Mouse (Mus musculus) small intestine, adult 2 months (tissue): ENCODE measurements around the gene Ahsa1. TPM values are rescaled to one million over a fixed set of nuclear protein-coding genes. Genes with fewer than 3 reads are reported as not detected.
"Not testable (repeated sequence)": the region's sequence is repeated elsewhere in the genome, so short reads cannot be mapped to it uniquely, and the experiment has no call there.

Source experiments
- H3K27ac ChIP-seq: fragments of 200-500 bp; 2 replicates; pipeline ENCODE4 v1.5.1; 2012; ENCODE audit warnings: low read depth, low read length, control low read depth, inconsistent platforms; ENCODE audit not compliant: insufficient read depth
- H3K27me3 ChIP-seq: fragments of 200-500 bp; 2 replicates; pipeline ENCODE4 v1.6.1; 2012; ENCODE audit warnings: mild to moderate bottlenecking, moderate library complexity, low read length, inconsistent platforms; ENCODE audit not compliant: control insufficient read depth, insufficient read depth
- H3K36me3 ChIP-seq: fragments of 200-500 bp; 2 replicates; pipeline ENCODE4 v1.6.1; 2012; ENCODE audit warnings: mild to moderate bottlenecking, low read length, control low read depth, inconsistent platforms; ENCODE audit not compliant: control insufficient read depth, insufficient read depth
- H3K4me1 ChIP-seq: fragments of 200-500 bp; 2 replicates; pipeline ENCODE4 v1.6.1; 2012; ENCODE audit warnings: low read length, inconsistent platforms, mixed read lengths; ENCODE audit not compliant: control insufficient read depth, insufficient read depth, insufficient read length
- H3K4me3 ChIP-seq: fragments of 200-500 bp; 2 replicates; pipeline ENCODE4 v1.5.1; 2012; ENCODE audit warnings: low read depth, mild to moderate bottlenecking, control low read depth, inconsistent platforms, low read length, moderate library complexity
- CTCF ChIP-seq: fragments of 200-500 bp; IDR thresholded peaks from 2 replicates; pipeline ENCODE4 v1.5.1; 2012; ENCODE audit warnings: low read depth, mild to moderate bottlenecking, control low read depth, inconsistent platforms, low read length, moderate library complexity, mixed read lengths; ENCODE audit not compliant: insufficient replicate concordance, insufficient read length; ENCODE audit errors: extremely low read depth
- POLR2A ChIP-seq: fragments of 200-500 bp; IDR thresholded peaks from 2 replicates; pipeline ENCODE4 v1.6.1; 2012; ENCODE audit warnings: low read depth, mild to moderate bottlenecking, control low read depth, inconsistent platforms, low read length, moderate library complexity
- WGBS: fragments of 180-500 bp; shearing (Covaris S2); methylation state at CpG from one replicate; pipeline ENCODE4 v1.1.7; 2018; 5-methylcytosine and 5-hydroxymethylcytosine counted together
- polyA plus RNA-seq: library from polyadenylated mRNA; depleted of rRNA; stranded (reverse); fragments of >200 nt; gene quantifications from 2 replicates; pipeline ENCODE4 v1.2.3, GENCODE M21; 2012; rRNA removed

Gene Ahsa1
- polyA plus RNA-seq, 1 experiment = 27.3 TPM

DNA sequence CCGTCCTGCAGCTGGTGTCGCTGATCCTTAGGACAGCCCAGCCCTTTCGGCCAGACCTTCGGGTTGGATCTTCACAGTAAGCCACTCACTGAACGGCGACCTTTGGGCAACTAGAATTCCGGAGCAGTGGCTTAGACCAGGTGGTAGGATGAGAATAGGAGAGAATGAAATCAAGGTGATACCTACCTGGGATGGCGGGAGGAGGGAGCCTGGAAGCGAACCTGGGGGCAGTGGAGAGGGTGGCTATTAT lies 34.1 kb downstream of the Ahsa1 start:
- TF ChIP-seq POLR2A (no peak), CTCF (no peak)
- peak overlapping the region; percentile 72 for H3K4me3 ChIP-seq
- WGBS = 3% methylated on average over 9 of the region's 9 CpGs

GRCm38 (mm10) chr12:87301189-87301588 lies 34.9 kb downstream of the Ahsa1 start:
- H3K27ac ChIP-seq = no peak overlapping the region
- H3K4me3 ChIP-seq = no peak overlapping the region
- peaks cover 10% of the 10 kb centered on the region; the same call in 1 of the 2 replicates for H3K4me1 ChIP-seq
- H3K27me3 ChIP-seq = peaks cover 14% of the 10 kb centered on the region; the same call in 1 of the 2 replicates
- H3K36me3 ChIP-seq = no peaks in the 10 kb centered on the region
- no peak for TF ChIP-seq CTCF
- no peak for TF ChIP-seq POLR2A
- 57% methylated on average over 4 of the region's 4 CpGs for WGBS

More for the DNA sequence above, 34.1 kb downstream of the Ahsa1 start:
- no peaks in the 10 kb centered on the region for H3K36me3 ChIP-seq
- H3K27me3 ChIP-seq = peaks cover 14% of the 10 kb centered on the region; the same call in 1 of the 2 replicates
- H3K4me1 ChIP-seq = peaks cover 10% of the 10 kb centered on the region; the same call in 1 of the 2 replicates
- no peak overlapping the region for H3K27ac ChIP-seq

DNA sequence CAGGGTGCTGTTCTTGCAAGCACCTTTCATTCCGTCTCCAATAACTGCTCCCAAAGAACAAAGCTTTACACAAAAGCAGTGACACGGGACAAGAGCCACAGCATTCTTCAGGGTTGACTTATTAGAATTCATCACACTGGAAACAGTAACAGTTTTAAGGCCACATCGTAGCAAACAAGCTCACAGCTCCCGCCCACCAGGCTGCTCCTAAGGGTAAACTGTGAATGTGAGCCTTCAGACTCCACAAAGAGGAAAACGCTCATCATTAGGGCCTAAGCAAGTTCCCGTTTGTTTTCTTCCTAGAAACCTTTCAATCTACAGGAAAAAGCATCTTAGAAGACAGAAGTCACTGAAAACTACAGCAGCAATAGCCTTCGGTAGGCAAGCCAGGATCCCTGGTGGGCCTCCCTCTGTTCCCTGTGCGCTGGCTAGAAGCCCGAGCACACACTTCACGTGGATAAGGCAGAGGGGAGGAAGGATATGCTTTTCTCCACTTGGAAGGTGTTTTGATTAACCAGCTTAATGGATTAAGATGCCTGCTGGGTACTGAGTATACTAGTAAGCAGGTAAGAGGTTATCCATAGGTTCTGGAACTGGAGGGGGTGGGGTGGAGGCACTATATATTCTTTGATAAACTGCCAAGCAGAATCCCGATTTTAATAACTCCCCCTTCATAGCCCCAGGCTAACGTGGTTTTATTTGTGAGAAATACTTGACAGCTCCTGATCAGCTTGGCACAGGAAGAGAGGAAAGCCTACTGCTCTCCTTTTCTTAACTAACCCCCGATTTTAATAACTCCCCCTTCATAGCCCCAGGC lies 39.7 kb downstream of the Ahsa1 start:
- TF ChIP-seq CTCF = no peak
- Histone ChIP-seq H3K27ac (no peak overlapping the region), H3K4me3 (no peak overlapping the region), H3K27me3 (no peaks in the 10 kb centered on the region), H3K4me1 (no peaks in the 10 kb centered on the region), H3K36me3 (peaks cover 25% of the 10 kb centered on the region)
- 44% methylated on average over 13 of the region's 13 CpGs for WGBS

DNA sequence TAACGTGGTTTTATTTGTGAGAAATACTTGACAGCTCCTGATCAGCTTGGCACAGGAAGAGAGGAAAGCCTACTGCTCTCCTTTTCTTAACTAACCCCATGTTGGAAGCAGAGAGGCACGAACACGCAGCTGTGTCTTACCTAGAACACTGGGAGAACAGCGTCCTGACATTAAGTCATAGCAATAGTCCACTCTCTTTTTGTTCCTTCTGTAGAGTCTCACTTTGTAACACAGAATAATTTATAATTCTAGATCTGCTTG lies 40.2 kb downstream of the Ahsa1 start:
- not testable (repeated sequence) for H3K27ac ChIP-seq, H3K4me3 ChIP-seq, H3K27me3 ChIP-seq, H3K4me1 ChIP-seq
- WGBS = 84% methylated on average over 4 of the region's 4 CpGs
- H3K36me3 ChIP-seq = peaks cover 28% of the 10 kb centered on the region

DNA sequence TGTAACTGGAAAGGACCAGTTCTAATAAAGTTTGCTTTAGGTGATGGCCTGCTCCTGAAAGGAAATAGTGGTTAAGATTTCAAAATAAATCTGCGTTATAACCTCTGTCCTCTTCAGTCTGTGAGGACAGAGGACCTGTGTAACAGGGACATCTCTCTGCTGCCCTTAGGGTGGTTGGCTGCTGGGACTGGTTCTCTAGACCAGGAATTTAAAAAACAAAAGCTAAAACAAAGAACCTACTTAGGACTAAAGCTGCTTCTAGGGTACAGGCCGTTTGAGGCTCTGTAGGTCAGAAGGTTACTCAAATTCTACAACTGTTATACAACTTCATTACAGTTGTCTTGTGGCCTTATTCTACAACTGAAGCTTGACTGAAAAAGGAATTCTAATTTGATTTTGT lies 46.8 kb downstream of the Ahsa1 start:
- H3K27me3 ChIP-seq = no peaks in the 10 kb centered on the region
- H3K4me3 ChIP-seq = no peak overlapping the region
- 83% methylated on average over 2 of the region's 2 CpGs for WGBS
- H3K4me1 ChIP-seq = no peaks in the 10 kb centered on the region
- no peak for TF ChIP-seq CTCF
- no peak for TF ChIP-seq POLR2A
- no peak overlapping the region for H3K27ac ChIP-seq
- H3K36me3 ChIP-seq = peaks cover 59% of the 10 kb centered on the region

DNA sequence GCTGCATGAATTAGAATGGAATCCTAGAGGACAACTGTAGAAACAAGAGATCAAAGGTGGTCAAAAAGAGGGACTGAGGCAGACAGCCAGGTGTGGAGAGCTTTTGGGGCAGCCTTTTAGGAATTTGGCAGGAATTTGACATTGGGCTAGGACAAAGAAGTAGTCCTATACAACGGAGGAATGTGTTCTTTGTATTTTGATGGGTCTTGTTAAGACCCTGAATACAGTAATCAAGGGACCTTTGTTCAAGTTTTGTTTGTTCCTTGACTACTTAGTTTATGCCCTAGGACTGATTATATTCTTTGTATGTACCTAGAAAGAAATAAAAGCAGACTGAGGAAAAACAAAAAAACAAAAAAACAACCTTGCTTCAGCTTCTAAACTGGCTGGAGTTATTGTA lies 51.7 kb downstream of the Ahsa1 start:
- no peaks in the 10 kb centered on the region for H3K27me3 ChIP-seq
- H3K4me1 ChIP-seq = no peaks in the 10 kb centered on the region
- no peak overlapping the region for H3K4me3 ChIP-seq
- 92% methylated on average over 1 of the region's 1 CpGs for WGBS
- H3K36me3 ChIP-seq = peaks cover 33% of the 10 kb centered on the region
- no peak overlapping the region for H3K27ac ChIP-seq
- TF ChIP-seq POLR2A = no peak
- no peak for TF ChIP-seq CTCF

GRCm38 (mm10) chr12:87319229-87319628 lies 53.0 kb downstream of the Ahsa1 start:
- Histone ChIP-seq H3K27me3 (no peaks in the 10 kb centered on the region), H3K27ac (no peak overlapping the region), H3K4me1 (no peaks in the 10 kb centered on the region), H3K4me3 (no peak overlapping the region), H3K36me3 (peaks cover 35% of the 10 kb centered on the region)
- TF ChIP-seq POLR2A (no peak), CTCF (no peak)
- WGBS = 85% methylated on average over 3 of the region's 3 CpGs

Other genes starting within 250 kb of the Ahsa1 start
- 0.14 and 0.32 TPM in 2 replicates for gene Tmem63c, start 245.1 kb upstream of the Ahsa1 start, polyA plus RNA-seq
- 1.2 and 3.0 TPM in 2 replicates for gene Ngb, start 163.9 kb upstream of the Ahsa1 start, polyA plus RNA-seq
- 20.7 and 23.0 TPM in 2 replicates for gene Gstz1, start 119.3 kb upstream of the Ahsa1 start, polyA plus RNA-seq
- gene Pomt2, start 118.5 kb upstream of the Ahsa1 start, polyA plus RNA-seq = 4.4 and 5.2 TPM in 2 replicates
- gene Samd15, start 66.8 kb upstream of the Ahsa1 start, polyA plus RNA-seq = not detected in 2 replicates
- gene Tmed8, start 66.0 kb upstream of the Ahsa1 start, polyA plus RNA-seq = 0.69 and 0.89 TPM in 2 replicates
- 0.09 and 0.28 TPM in 2 replicates for gene Noxred1, start 27.7 kb upstream of the Ahsa1 start, polyA plus RNA-seq
- gene Vipas39, start 223 bp upstream of the Ahsa1 start, polyA plus RNA-seq = 15.7 and 27.1 TPM in 2 replicates
- gene Ism2, start 33.2 kb downstream of the Ahsa1 start, polyA plus RNA-seq = 0.15 and 0.25 TPM in 2 replicates
- 10.7 and 13.5 TPM in 2 replicates for gene Sptlc2, start 121.9 kb downstream of the Ahsa1 start, polyA plus RNA-seq
- 2.9 and 4.1 TPM in 2 replicates for gene Slirp, start 177.4 kb downstream of the Ahsa1 start, polyA plus RNA-seq
- gene Alkbh1, start 177.5 kb downstream of the Ahsa1 start, polyA plus RNA-seq = 5.7 and 6.0 TPM in 2 replicates
- 0.99 and 2.7 TPM in 2 replicates for gene Snw1, start 205.8 kb downstream of the Ahsa1 start, polyA plus RNA-seq
- not detected in 2 replicates for gene Gm5788, start 228.2 kb downstream of the Ahsa1 start, polyA plus RNA-seq
- not detected in 2 replicates for gene Gm8300, start 247.8 kb downstream of the Ahsa1 start, polyA plus RNA-seq